Mouse (Mus musculus): ENCODE results near the gene Carhsp1. TPM values are rescaled to one million over a fixed set of nuclear protein-coding genes. Genes with fewer than 3 reads are reported as not detected.

Carhsp1 gene
- polyA plus RNA-seq, 1 experiment from 2014 or later = 52.1 TPM

DNA sequence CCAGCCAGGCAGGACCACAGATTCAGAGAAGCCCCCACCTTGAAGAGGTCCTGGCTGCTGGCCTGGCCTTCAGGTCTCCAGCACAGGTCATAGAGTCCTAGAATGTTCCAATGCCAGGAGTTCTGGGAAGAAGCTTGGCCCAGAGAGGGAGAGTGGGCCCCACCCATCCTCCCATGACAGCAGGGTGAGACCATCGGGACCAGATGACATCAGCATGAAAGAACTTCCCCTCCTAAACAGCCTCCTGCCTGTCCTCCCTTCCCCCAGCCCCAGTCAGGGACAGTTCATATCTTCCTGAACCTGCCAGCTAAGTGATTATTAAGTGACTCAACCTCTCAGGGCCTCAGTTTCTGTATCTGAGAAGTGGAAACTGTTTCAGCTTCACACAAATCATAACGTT, 5.5 kb downstream of the Carhsp1 start:
- H3K4me3 ChIP-seq (ENCODE audit: low read depth, low read length) = no peak overlapping the region
- no peak overlapping the region for H3K27ac ChIP-seq (replicated peaks; ENCODE audit: low read depth, low read length)
- no peaks in the 10 kb centered on the region; the same call in 1 of the 2 replicates for H3K36me3 ChIP-seq (replicated peaks; ENCODE audit: control insufficient read depth, insufficient read depth, low read depth, low read length)
- H3K27me3 ChIP-seq (ENCODE audit: control insufficient read depth, insufficient read depth, low read length) = no peaks in the 10 kb centered on the region
- 71% methylated on average over 2 of the region's 2 CpGs for WGBS
- H3K4me1 ChIP-seq (ENCODE audit: control insufficient read depth, insufficient read depth, low read length) = no peaks in the 10 kb centered on the region; the same call in 1 of the 2 replicates
- DNase-seq (ENCODE audit: low spot score) (no peak), ATAC-seq (replicated peaks; ENCODE audit: insufficient number of reproducible peaks, low FRiP score, low TSS enrichment, low read depth) (no peak)
- no peaks in the 10 kb centered on the region for H3K9me3 ChIP-seq (replicated peaks; ENCODE audit: control insufficient read depth, low read length)
- no peak overlapping the region for H3K9ac ChIP-seq (replicated peaks; ENCODE audit: low read length)
- H3K4me2 ChIP-seq (ENCODE audit: low read depth, low read length) = no peak overlapping the region

DNA sequence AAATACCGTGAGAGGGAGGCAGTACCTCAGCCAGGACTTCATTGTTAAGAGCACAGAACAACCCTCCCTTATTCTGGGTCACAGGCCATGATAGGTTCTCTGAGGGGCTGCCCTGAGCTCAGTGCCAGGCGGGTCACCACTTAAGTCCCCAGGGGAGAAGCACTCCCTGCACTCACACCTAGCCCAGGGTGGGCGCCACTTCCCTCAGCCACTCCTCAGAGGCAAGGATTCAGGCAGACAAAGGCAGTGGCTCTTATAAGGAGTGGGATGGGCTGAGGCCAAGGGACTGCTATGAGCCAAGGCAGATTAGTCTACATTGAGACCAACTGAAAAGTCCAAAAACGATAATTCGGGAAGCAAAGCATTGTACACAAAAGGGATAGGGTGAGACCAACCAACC, 6.6 kb downstream of the Carhsp1 start:
- H3K4me1 ChIP-seq (ENCODE audit: control insufficient read depth, insufficient read depth, low read length) = no peaks in the 10 kb centered on the region; the same call in 1 of the 2 replicates
- WGBS = 75% methylated on average over 5 of the region's 5 CpGs
- H3K36me3 ChIP-seq (replicated peaks; ENCODE audit: control insufficient read depth, insufficient read depth, low read depth, low read length) = peaks cover 4% of the 10 kb centered on the region
- DNase-seq (ENCODE audit: low spot score) (no peak), ATAC-seq (replicated peaks; ENCODE audit: insufficient number of reproducible peaks, low FRiP score, low TSS enrichment, low read depth) (no peak)
- H3K27me3 ChIP-seq (ENCODE audit: control insufficient read depth, insufficient read depth, low read length) = no peaks in the 10 kb centered on the region
- H3K4me2 ChIP-seq (ENCODE audit: low read depth, low read length) = no peak overlapping the region
- no peak overlapping the region for H3K9ac ChIP-seq (replicated peaks; ENCODE audit: low read length)
- no peak overlapping the region for H3K27ac ChIP-seq (replicated peaks; ENCODE audit: low read depth, low read length)
- no peaks in the 10 kb centered on the region for H3K9me3 ChIP-seq (replicated peaks; ENCODE audit: control insufficient read depth, low read length)
- no peak overlapping the region for H3K4me3 ChIP-seq (ENCODE audit: low read depth, low read length)

DNA sequence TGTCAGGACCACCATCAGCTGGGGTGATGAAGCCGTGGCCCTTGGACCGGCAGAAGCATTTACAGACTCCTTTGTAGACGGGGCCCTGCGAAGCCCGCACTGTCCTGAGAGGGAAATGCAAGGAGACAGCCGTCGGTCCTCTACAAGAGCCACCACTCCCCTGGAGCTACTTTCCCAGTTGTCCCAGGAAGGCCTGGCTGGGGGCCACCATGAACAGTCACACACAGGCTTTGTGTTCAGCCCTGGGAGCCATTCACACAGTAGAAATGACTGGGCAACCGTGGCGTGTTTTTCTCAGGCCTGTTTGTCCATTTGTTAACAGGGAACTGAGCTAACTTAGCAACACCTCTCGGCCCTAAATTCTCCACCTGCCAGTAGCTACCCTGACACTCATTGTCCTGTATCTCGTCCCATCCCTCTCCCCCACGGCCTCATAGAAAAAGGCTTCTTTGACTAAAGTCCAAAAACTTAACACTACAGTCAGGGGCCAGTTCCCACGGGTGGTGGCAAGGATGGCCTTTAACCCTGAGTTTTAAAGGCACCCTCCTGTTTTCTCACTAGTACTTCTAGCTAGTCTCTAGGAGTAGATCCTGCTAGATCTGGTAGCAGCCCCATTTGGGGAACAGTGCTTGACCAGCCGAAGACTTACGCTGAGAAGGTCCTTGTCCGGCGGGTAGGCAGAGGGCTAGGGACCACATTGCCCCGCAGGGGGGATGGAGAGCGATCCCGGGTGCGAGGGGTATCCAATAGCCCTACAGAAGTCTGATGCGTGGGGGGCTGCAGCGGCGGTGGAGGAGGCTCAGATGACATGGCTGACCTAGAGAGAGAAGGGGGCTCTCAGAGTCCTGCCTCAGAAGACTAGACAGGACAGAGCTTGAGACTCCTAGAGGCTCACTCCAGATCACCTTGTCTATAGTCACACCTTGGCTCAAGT, 8.1 kb downstream of the Carhsp1 start:
- H3K9ac ChIP-seq (replicated peaks; ENCODE audit: low read length) = no peak overlapping the region

DNA sequence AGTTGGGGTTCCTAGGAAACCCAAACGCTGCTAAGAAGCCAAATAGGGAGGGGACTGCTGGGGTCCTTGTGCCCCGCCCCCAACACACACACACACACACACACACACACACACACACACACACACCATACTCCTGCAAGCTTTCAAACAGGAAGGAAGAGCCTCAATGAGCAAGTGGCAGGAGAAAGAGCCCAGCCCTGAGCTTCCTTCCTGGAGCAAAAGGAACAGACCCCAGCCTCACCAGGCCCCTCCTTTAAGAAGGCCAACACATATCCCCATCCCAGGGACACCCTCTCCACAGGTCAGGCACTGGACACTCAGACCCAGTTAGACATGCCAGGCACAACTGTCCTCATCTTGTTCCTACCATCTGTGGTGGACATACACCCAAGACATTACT, 8.9 kb downstream of the Carhsp1 start:
- ATAC-seq (replicated peaks; ENCODE audit: insufficient number of reproducible peaks, low FRiP score, low TSS enrichment, low read depth) = no peak
- 76% methylated on average over 2 of the region's 2 CpGs for WGBS
- H3K27ac ChIP-seq (replicated peaks; ENCODE audit: low read depth, low read length) = no peak overlapping the region
- H3K4me3 ChIP-seq (ENCODE audit: low read depth, low read length) = no peak overlapping the region
- peaks cover 6% of the 10 kb centered on the region for H3K36me3 ChIP-seq (replicated peaks; ENCODE audit: control insufficient read depth, insufficient read depth, low read depth, low read length)
- no peak overlapping the region for H3K9ac ChIP-seq (replicated peaks; ENCODE audit: low read length)
- no peak for DNase-seq (ENCODE audit: low spot score)
- H3K4me2 ChIP-seq (ENCODE audit: low read depth, low read length) = no peak overlapping the region
- no peaks in the 10 kb centered on the region for H3K4me1 ChIP-seq (ENCODE audit: control insufficient read depth, insufficient read depth, low read length)
- no peaks in the 10 kb centered on the region for H3K9me3 ChIP-seq (replicated peaks; ENCODE audit: control insufficient read depth, low read length)
- H3K27me3 ChIP-seq (ENCODE audit: control insufficient read depth, insufficient read depth, low read length) = no peaks in the 10 kb centered on the region

More for the DNA sequence above, 8.1 kb downstream of the Carhsp1 start:
- no peak for ATAC-seq (replicated peaks; ENCODE audit: insufficient number of reproducible peaks, low FRiP score, low TSS enrichment, low read depth)
- H3K4me3 ChIP-seq (ENCODE audit: low read depth, low read length) = no peak overlapping the region
- WGBS = 82% methylated on average over 24 of the region's 24 CpGs
- no peak overlapping the region for H3K4me2 ChIP-seq (ENCODE audit: low read depth, low read length)
- no peaks in the 10 kb centered on the region for H3K9me3 ChIP-seq (replicated peaks; ENCODE audit: control insufficient read depth, low read length)
- no peaks in the 10 kb centered on the region for H3K4me1 ChIP-seq (ENCODE audit: control insufficient read depth, insufficient read depth, low read length)
- no peaks in the 10 kb centered on the region for H3K27me3 ChIP-seq (ENCODE audit: control insufficient read depth, insufficient read depth, low read length)
- peaks cover 6% of the 10 kb centered on the region for H3K36me3 ChIP-seq (replicated peaks; ENCODE audit: control insufficient read depth, insufficient read depth, low read depth, low read length)
- H3K27ac ChIP-seq (replicated peaks; ENCODE audit: low read depth, low read length) = no peak overlapping the region
- no peak for DNase-seq (ENCODE audit: low spot score)

DNA sequence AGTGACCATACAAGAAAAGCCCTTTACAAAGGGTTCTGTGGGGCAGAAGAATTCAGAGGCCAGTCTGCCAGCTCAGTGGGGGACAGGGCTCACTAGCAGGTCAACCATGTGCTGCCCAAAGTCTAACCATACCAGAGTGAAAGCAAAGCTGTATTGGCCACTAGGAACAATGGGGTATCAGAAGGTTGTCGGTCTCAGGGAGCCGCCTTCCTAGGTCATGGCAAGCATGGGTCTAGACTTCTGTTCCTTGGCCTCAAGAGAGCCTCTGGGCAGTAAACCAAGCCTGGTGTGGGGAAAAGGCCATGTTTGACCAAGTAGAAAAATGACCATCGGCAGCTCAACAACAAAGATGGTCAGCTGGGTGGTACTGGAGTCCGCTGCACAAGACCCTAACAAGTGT, 13.2 kb downstream of the Carhsp1 start:
- Histone ChIP-seq H3K36me3 (replicated peaks; ENCODE audit: control insufficient read depth, insufficient read depth, low read depth, low read length) (peaks cover 6% of the 10 kb centered on the region), H3K4me3 (ENCODE audit: low read depth, low read length) (no peak overlapping the region), H3K27me3 (ENCODE audit: control insufficient read depth, insufficient read depth, low read length) (no peaks in the 10 kb centered on the region), H3K4me1 (ENCODE audit: control insufficient read depth, insufficient read depth, low read length) (no peaks in the 10 kb centered on the region), H3K9me3 (replicated peaks; ENCODE audit: control insufficient read depth, low read length) (no peaks in the 10 kb centered on the region), H3K27ac (replicated peaks; ENCODE audit: low read depth, low read length) (no peak overlapping the region), H3K4me2 (ENCODE audit: low read depth, low read length) (no peak overlapping the region), H3K9ac (replicated peaks; ENCODE audit: low read length) (no peak overlapping the region)
- 98% methylated on average over 4 of the region's 4 CpGs for WGBS
- no peak for DNase-seq (ENCODE audit: low spot score)
- ATAC-seq (replicated peaks; ENCODE audit: insufficient number of reproducible peaks, low FRiP score, low TSS enrichment, low read depth) = no peak

DNA sequence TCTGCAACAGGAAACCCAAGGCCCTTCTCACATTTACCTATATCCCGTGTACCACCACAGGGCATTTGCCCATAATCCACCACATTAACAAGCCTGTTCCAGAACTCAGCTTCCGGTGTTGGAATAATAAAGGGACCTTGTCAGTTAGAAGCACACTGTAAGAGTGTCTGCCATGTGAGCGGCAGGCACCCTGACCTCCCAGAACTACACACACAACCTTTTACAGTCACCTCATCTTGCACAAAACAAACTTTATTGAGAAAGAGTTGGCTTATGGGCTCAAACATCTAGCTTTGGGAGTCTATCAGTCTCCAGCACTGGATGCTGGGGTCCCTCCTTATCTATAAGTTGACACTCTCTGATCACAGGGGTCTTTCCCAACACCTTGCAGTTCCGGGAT, 13.6 kb downstream of the Carhsp1 start:
- H3K9ac ChIP-seq (replicated peaks; ENCODE audit: low read length) = no peak overlapping the region
- no peak overlapping the region for H3K27ac ChIP-seq (replicated peaks; ENCODE audit: low read depth, low read length)
- ATAC-seq (replicated peaks; ENCODE audit: insufficient number of reproducible peaks, low FRiP score, low TSS enrichment, low read depth) = no peak
- WGBS = 82% methylated on average over 4 of the region's 4 CpGs
- H3K4me1 ChIP-seq (ENCODE audit: control insufficient read depth, insufficient read depth, low read length) = no peaks in the 10 kb centered on the region
- H3K36me3 ChIP-seq (replicated peaks; ENCODE audit: control insufficient read depth, insufficient read depth, low read depth, low read length) = peaks cover 6% of the 10 kb centered on the region
- no peak overlapping the region for H3K4me2 ChIP-seq (ENCODE audit: low read depth, low read length)
- no peaks in the 10 kb centered on the region for H3K27me3 ChIP-seq (ENCODE audit: control insufficient read depth, insufficient read depth, low read length)
- H3K4me3 ChIP-seq (ENCODE audit: low read depth, low read length) = no peak overlapping the region
- DNase-seq (ENCODE audit: low spot score) = no peak
- no peaks in the 10 kb centered on the region for H3K9me3 ChIP-seq (replicated peaks; ENCODE audit: control insufficient read depth, low read length)

DNA sequence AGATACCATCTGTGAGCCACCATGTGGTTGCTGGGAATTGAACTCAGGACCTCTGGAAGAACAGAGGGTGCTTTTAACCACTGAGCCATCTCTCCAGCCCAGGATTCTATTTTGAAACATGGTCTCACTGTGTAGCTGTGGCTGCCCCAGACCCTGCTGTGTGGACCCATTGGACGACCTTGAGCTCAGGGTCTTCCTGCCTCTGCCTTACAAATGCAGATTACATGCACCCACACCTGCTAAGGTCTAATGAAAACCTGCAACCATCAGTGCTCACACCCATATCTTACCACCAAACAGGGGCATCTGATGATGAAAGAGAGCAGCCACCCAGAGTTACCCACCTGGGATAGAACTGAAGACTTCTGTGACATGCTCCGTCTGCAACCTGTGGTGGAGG, 15.7 kb downstream of the Carhsp1 start:
- no peak overlapping the region for H3K4me2 ChIP-seq (ENCODE audit: low read depth, low read length)
- H3K4me1 ChIP-seq (ENCODE audit: control insufficient read depth, insufficient read depth, low read length) = no peaks in the 10 kb centered on the region
- no peak overlapping the region for H3K4me3 ChIP-seq (ENCODE audit: low read depth, low read length)
- H3K36me3 ChIP-seq (replicated peaks; ENCODE audit: control insufficient read depth, insufficient read depth, low read depth, low read length) = peaks cover 5% of the 10 kb centered on the region
- no peak overlapping the region for H3K27ac ChIP-seq (replicated peaks; ENCODE audit: low read depth, low read length)
- no peaks in the 10 kb centered on the region for H3K27me3 ChIP-seq (ENCODE audit: control insufficient read depth, insufficient read depth, low read length)
- no peak overlapping the region for H3K9ac ChIP-seq (replicated peaks; ENCODE audit: low read length)
- 82% methylated on average over 2 of the region's 2 CpGs for WGBS
- DNase-seq (ENCODE audit: low spot score) (no peak), ATAC-seq (replicated peaks; ENCODE audit: insufficient number of reproducible peaks, low FRiP score, low TSS enrichment, low read depth) (no peak)
- no peaks in the 10 kb centered on the region for H3K9me3 ChIP-seq (replicated peaks; ENCODE audit: control insufficient read depth, low read length)

DNA sequence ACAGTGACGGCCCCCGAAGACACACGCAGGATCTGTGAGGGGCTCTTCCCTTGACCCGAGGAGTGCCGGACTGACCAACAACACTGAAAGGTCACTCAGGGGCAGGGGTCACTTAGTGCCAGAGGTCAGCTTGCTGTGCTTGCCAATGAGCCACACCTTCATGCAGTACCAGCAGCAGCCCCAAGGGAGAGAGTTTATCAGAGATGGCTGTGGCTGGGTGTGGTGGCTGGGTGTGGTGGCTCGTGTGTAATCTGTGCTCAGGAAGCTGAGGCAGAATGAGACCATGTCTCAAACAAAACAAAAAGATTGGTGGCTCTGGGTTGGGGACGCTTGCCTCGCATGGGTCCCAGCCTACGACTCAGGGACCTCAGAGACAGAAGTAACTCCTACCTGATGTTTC, 16.4 kb downstream of the Carhsp1 start:
- Histone ChIP-seq H3K4me2 (ENCODE audit: low read depth, low read length) (no peak overlapping the region), H3K9me3 (replicated peaks; ENCODE audit: control insufficient read depth, low read length) (no peaks in the 10 kb centered on the region), H3K9ac (replicated peaks; ENCODE audit: low read length) (no peak overlapping the region), H3K27ac (replicated peaks; ENCODE audit: low read depth, low read length) (no peak overlapping the region), H3K36me3 (replicated peaks; ENCODE audit: control insufficient read depth, insufficient read depth, low read depth, low read length) (peaks cover 2% of the 10 kb centered on the region; the same call in 1 of the 2 replicates), H3K4me1 (ENCODE audit: control insufficient read depth, insufficient read depth, low read length) (no peaks in the 10 kb centered on the region), H3K27me3 (ENCODE audit: control insufficient read depth, insufficient read depth, low read length) (no peaks in the 10 kb centered on the region), H3K4me3 (ENCODE audit: low read depth, low read length) (no peak overlapping the region)
- no peak for ATAC-seq (replicated peaks; ENCODE audit: insufficient number of reproducible peaks, low FRiP score, low TSS enrichment, low read depth)
- no peak for DNase-seq (ENCODE audit: low spot score)
- 77% methylated on average over 9 of the region's 9 CpGs for WGBS
